Mouse (Mus musculus) NIH3T3 (cell line): ENCODE data around the gene Elp4.

Experiments
- DNase-seq: peaks from one replicate; pipeline ENCODE4 v3.0.0-alpha.2; 2012; ENCODE audit warnings: low read depth

The Elp4 gene

DNA sequence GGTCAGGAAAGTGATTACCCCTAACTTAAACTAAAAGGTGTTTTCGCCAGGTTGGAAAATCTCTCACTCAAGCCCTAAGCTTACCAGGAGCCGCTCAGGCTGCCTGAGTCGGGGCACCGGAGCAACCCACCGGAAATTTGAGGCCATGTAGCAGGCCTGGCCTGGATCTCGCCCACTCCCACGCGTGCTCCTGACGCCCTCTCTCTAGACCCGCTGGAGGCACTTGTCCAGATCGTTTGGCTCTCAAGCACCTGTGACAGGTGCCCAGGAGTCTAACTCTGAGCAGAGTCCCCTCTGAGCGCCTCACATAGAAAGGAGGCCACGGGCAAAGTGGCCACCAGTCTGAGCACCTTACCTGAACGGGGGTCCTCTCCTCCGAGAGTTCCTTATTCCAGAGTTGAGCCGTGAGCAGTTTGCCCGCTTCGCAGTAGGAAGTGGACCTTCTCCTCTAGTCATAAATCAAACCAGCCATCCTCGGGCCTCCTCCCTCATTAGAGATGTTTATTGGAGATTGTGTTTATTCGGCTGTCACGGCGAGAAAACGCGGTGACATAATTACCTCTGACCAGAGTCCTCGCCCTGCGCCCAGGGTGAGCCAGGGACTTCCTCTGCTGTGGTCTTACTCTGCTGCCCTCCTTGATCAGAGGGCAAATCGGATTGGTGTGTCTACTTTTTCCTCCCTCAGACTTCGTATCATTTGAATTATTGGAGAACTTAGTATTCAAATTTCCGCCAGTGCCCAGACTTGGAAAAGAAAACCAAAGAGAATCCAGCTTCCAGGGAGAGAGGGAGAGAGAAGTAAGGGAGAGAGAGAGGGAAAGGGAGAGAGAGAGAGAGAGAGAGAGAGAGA lies 234.3 kb downstream of the Elp4 start:
- no peak for DNase-seq

GRCm38 (mm10) chr2:105669371-105669861 lies 234.9 kb downstream of the Elp4 start:
- DNase-seq = no peak

DNA sequence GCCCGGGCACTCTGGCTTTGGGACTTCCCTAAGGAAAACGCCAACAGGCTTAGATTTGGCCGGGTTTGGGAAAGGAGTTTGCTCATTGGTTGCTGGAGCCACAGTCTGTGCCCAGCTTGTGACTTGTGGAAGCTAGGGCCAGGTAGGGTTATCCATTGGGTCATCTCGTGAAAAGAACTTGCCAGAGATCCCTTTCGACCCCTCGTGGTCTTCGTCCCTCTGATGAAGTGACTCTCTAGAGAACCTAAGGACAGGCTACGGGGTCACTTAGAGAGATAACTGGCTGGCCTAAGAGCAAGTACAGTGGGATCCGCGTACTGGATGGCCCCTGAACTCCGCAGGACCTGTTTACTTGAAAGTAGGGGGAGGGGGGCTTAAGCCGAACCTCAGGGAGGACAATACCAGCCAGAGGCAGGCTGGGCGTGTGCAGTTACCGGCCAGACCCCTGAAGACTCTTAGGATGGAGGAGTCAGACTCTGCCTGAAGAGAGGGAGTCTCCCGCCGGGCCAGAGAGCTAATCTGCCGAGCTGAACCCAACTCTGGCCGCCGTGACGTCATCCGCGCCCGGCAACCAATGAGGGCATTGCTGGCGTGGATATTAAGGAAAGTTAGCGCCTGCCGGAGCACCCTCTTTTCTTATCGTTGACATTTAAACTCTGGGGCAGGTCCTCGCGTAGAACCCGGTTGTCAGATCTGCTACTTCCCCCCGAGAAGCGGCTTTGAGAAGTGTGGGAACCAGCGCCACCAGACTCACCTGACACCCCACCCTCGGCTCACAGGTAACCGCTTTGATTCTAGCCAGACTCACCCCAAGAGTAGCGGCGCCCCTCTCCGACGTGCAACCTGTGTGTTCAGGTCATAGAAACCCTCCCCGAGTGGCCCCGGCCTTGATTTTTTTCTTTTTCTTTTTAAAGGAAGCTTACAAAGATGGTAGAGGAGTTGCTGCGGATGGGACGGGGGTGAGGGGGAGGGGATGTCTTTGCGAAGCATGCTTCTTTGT lies 235.8 kb downstream of the Elp4 start, which contains the start of gene Pax6:
TSS of gene Pax6 (plus strand) at position 630 of the 1,000 bp plus-strand sequence.
- DNase-seq = no peak

DNA sequence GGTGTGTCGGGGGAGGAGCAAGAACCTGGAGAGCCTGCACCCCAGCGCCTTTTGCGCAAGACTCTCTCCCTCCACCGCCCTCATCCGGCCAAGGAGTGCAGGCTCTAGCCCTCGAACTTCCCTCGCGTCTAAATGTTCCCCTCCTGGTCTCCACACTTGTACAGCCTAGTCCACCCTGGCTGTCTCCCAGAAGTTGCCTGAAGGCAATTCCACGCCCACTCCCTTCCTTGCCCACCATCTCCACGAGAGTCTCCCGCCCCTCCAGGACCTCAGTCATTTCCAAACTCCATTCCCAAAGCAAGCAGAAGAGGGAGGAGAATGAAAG lies 236.8 kb downstream of the Elp4 start:
- DNase-seq = no peak

DNA sequence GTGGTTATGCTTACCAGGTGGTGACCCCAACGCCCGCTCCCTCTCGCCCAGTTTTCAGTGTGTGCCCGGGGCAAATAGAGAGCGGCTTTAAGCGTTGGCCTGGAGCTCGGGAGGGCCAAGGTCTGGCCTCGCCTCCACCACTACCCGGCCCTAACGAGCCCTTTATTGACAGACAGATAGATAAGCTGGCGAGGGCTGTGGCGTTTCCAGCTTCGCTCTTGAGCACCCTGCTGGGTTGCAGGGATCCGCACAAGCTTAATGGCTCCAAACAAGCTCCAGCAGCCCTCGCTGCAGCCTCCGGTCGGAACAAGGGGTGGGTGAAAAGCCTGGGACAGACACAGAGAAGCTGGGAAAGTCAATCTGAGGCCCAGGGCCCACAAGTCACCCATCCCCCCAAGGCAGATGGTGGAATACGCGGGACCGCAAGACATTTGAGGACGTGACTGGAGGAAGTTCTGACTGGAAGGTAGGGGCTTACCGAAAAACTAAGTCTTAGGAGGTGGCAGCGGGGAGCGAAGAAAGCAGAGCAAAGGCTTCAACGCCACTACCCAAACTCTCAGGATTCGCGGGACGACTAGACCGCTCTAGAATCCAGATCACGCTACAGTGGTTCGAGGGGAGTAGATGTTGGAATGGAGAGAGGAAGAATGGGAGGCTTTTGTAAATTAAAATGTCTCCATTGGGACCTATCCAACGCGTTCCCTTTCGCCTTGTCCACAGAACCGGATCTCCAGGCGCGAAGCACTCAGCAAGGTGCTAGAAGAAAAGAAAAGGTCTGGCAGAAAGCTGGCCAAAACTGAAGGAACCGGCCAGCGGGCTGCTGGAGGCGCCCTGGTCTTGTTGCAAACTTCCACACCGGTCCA lies 237.4 kb downstream of the Elp4 start:
- no peak for DNase-seq

DNA sequence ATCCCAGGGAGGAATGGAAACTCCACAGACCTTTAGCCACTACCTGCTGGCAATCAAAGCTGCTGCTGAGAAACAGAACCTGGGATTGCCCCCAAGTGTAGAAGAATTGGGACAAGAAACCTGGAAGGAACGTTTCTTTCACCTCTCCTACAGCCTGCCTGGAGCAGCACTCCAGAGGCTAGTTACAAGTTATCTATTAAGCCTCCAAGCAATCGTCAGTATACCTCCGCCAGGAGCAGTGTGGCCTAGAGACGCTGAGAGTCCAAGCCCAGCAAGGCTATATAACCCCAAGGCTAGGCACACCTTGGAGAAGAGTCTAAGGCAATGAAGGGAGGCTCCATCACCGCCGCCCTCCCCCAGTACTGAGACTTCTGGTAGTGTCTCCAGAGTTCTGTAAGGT lies 238.0 kb downstream of the Elp4 start:
- DNase-seq = no peak

DNA sequence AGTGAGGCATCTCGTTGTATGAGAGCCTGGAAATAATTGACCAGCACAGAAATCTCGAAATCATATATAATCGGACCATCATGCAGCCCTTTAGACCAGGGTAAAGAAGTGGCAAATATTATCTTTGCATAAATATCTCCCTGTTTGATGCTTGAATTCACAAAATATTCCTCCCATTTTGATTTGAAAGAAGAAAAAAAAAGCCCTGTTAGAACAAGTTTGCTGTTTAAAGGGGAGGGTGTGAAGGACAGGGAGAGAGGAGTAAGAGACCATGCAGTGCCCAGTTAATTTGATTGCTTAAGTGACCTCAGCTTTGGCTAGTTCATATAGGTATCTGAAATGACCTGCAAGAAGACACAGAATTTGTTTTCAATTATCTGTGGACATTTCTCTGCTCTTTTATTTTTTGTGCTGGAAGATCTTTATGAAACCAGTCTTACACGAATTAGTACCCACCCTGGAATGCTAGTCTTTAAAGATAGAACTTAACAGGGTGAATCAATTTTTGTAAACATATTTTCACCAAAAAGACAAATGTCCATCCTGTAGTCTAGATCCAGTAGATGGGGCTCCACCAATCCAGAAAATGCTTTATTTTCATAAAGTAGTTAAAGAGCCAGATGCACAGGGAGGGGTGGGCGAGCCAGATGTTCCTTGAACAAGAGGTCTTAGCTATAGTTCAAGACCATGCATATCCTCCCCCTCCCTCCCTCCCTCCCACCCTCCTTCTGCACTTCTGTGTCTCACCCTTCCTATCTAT lies 238.7 kb downstream of the Elp4 start:
- no peak for DNase-seq

DNA sequence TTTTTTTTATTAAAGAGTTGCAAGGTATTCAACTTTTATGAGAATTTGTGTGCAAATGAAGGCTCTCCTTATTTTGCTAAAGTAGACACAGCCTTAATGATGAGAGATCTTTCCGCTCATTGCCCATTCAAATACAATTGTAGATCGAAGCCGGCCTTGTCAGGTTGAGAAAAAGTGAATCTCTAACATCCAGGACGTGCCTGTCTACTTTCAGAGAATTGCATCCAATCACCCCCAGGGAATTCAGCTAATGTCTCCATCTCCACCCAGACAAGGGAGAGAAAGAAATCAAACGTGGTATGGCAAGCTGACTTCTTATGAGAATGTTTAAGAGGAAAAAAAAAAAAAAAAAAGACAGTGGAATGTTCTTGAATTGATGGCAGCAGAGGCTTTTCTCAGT lies 239.4 kb downstream of the Elp4 start:
- no peak for DNase-seq

- DNase-seq = no peak
These were observed 241.3 kb downstream of the Elp4 start for GRCm38 (mm10) chr2:105663101-105663511.

GRCm38 (mm10) chr2:105662606-105663005 lies 241.8 kb downstream of the Elp4 start:
- DNase-seq = no peak

DNA sequence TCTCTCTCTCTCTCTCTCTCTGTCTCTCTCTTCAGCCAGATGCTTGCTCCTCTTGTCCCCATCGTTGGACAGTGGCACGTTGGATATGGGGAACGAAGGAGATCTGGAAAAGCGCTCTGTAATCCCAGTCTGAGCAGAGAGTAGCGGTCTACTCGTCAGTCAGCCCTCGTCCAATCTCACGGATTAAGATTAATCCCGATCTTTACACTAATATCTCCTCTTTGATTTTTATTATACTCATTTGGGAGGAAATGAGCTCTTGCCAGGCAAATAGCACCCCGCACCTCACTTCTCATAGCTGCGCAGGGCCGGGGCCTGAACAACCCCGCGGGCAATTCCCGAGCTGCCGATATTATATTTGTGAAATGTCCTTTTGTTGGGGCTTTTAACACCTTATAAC lies 242.2 kb downstream of the Elp4 start:
- no peak for DNase-seq

DNA sequence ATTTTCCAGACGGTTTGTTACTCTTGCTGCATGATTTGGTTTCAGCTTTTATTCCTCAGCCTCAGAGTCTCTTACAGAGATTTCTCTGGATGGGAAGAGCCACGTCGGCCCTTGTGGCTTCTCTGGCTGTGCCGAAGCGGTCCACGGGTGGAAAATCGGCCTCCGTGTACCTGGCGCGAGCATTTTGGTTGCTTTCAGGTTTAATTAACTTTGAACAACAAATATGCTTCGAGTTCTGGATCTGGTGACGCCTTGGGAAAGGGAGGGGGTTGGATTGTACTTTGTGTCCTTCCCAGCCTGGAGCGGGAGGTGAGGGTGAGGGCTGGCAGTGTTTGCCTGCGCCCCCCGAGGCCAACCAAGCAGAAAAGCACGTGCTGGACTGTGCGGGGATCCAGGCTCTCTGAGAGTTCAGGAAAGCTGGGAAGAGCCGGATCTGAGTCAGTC lies 242.7 kb downstream of the Elp4 start:
- DNase-seq = no peak

- no peak for DNase-seq
These were observed 243.3 kb downstream of the Elp4 start for GRCm38 (mm10) chr2:105660874-105661622.

GRCm38 (mm10) chr2:105659926-105660873 lies 244.2 kb downstream of the Elp4 start:
- DNase-seq = no peak

- DNase-seq = no peak
These were observed 245.0 kb downstream of the Elp4 start for GRCm38 (mm10) chr2:105659350-105659749.

- no peak for DNase-seq
These were observed 247.9 kb downstream of the Elp4 start for GRCm38 (mm10) chr2:105656456-105656855.
